Mouse (Mus musculus) adrenal gland, postnatal 25 days (tissue): ENCODE measurements around the gene Prkaca. TPM values are rescaled to one million over a fixed set of nuclear protein-coding genes. Genes with fewer than 3 reads are reported as not detected.

Experiments
- DNase-seq: peaks from one replicate; pipeline ENCODE4 v3.0.0; 2021; ENCODE audit warnings: mixed read lengths
- long read RNA-seq: library from polyadenylated mRNA; stranded (forward); transcript quantifications from one replicate; pipeline ENCODE4 v2.0.0, GENCODE M21; 2021
- total RNA-seq: library from RNA; stranded (reverse); gene quantifications from 2 replicates; pipeline ENCODE4 v1.2.3, GENCODE M21; 2021

Gene Prkaca
- 284 and 302 TPM in 2 replicates for total RNA-seq
- long read RNA-seq, transcript Prkaca-201 (10 exons, 2,276 nt): major isoform, 313 of 334 reads
- long read RNA-seq, partial matches to known transcripts: 14 of 334 reads
- long read RNA-seq, other reads (novel, unspliced or antisense): 6 of 334 reads

DNA sequence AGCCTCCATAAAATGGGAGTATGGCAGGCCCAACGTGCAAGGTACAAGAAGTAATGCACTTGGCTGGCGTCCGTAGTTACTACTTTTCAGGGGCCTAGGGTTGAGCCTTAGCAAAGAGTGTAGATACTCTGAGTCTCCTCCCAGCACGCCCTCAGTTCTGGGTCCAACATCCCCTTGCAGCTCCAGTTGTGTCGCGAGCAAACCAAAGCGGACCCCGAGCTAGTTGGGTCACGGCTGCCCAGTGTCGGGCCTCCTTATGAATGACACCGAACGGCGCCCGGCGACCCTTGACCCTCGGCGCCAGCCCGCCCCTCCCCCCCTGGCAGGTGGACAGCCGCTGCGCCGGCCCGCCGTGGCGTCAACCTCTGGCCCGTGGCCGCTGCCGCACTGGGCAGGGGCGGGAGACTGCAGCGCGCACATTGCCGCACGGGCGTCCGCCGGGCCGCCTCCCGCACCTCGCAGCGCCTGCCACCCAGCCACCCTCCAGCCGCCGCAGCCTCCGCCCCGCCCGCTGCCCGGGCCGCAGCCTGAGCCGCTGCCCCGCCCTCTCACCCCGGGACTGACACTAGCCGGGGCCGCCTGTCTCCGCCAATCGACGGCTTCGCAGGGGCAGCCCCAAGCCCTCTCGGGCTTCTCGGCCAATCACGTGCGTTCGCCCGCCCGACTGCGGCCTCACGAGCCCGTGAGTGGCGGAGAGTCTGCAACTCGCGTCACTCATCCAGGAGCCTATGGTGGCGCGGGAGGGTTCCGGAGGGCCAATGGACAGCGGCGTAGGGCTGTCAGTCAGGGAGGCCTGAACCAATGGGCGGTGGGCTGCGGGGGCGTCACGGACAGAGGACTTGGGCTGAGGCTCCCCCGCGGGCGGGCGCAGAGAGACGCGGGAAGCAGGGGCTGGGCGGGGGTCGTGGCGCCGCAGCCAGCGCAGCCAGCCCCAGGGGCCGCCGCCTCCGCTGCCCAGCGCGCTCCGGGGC, at the start of gene Prkaca:
Gene Prkaca, plus strand, starts transcription at position 844 of the 971 bp plus-strand sequence.
- peak; percentile 99 for DNase-seq

DNA sequence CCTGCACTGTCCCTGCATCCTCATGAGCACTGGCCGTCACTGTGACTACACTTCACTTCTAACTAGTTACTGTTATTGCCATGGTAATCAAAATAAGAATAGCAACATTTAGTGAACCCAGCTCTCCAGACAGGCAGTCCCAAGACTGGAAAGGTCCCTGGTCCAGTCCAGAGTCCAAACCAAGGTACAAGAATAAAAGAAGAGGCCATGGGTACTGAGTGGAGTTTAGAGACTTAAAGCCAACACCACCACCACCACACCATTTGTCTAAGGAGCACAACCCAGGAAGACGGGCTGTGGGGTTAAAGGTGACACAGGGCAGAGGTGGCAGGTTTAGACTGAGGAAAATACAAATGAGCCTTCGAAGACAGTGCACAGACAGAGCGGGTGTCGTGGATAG, 48.2 kb upstream of the Prkaca start:
- DNase-seq: no peak

DNA sequence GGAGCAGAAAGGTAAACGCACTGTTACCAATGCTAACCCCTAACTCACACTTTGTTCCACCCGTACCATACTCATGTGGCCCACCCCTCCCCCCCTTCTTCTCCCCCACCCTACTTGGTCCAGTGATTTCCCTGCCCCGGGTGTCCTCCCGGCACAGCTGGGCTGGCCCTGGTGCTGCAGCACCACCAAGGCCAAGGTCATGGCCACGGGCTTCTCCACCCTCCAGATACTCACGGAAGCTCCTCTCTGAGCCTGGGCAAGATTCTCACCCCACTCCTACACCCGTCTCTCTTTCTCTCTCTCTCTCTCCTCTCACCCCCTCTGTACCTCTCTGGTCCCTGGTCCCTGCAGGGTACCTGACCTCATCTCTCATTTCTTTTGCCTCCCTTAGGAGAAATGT, 46.5 kb upstream of the Prkaca start:
- DNase-seq: peak; percentile 73

DNA sequence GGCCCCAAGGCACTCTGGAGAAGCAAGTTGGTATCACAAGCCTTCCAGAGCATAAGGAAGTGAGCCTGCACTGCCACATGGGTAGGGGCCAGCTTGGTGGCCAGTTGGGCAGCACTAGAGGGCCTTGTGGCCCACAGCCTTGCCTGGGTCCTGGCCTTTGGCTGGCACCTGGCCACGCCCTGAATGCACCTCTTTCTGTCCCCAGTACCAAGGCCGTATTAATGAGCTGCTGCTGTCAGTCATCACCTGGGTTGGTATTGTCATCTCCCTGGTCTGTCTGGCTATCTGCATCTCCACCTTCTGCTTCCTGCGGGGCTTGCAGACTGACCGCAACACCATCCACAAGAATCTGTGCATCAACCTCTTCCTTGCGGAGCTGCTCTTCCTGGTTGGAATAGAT, 38.6 kb upstream of the Prkaca start:
- no peak for DNase-seq

DNA sequence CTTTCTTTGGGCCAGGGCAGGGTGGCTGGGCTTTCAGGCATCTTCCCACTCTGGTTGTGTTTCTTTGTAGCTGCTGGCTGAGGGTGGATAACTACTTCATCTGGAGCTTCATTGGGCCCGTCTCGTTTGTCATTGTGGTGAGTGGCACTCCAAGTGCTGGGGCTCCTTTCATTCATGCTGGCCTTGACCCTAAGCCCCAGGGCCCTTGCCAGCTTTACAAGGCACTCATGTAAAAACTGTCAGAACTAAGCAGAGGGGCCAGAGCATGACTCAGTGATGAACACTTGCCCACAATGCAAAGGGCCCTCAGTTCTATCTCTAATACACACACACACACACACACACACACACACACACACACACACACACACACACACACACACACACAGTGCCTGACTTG, 37.8 kb upstream of the Prkaca start:
- peak; percentile 38 for DNase-seq

DNA sequence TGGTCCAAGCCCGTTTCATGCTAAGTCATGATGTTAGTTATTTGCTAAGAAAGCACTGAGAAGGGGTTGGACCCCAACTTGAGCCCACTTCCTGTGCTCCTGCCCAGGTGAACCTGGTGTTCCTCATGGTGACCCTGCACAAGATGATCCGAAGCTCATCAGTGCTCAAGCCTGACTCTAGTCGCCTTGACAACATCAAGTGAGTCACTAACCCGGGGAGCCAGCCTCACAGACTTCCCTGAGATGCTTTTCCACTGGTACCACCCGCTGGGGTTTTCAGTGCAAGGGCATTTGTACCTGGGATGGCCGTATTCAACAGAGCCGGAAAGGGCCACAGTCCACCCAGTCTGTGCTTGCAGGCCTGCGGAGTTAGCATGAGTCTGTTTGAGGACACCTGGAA, 37.4 kb upstream of the Prkaca start:
- DNase-seq: no peak

DNA sequence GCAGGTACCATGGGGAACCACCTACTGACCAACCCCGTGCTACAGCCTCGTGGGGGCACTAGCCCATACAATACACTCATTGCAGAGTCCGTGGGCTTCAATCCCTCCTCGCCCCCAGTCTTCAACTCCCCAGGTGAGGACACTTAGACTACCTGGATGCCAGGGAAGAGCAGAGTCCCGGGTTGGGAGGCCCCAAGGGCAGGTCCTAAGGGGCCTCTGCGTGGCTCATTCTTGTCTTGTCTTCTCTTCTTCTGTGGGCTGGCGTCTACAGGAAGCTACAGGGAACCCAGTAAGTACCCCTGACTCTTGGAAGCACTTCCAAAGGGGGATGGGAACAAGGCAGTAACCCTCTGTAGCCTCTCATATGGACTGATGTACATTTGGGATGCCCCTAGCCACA, 35.1 kb upstream of the Prkaca start:
- no peak for DNase-seq

DNA sequence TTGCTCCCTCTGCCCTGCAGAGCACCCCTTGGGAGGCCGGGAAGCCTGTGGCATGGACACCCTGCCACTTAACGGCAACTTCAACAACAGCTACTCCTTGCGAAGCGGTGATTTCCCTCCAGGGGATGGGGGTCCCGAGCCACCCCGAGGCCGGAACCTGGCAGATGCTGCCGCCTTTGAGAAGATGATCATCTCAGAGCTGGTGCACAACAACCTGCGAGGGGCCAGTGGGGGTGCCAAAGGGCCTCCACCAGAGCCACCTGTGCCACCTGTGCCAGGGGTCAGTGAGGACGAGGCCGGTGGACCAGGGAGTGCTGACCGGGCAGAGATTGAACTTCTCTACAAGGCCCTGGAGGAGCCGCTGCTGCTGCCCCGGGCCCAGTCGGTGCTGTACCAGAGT, 34.5 kb upstream of the Prkaca start:
- no peak for DNase-seq

DNA sequence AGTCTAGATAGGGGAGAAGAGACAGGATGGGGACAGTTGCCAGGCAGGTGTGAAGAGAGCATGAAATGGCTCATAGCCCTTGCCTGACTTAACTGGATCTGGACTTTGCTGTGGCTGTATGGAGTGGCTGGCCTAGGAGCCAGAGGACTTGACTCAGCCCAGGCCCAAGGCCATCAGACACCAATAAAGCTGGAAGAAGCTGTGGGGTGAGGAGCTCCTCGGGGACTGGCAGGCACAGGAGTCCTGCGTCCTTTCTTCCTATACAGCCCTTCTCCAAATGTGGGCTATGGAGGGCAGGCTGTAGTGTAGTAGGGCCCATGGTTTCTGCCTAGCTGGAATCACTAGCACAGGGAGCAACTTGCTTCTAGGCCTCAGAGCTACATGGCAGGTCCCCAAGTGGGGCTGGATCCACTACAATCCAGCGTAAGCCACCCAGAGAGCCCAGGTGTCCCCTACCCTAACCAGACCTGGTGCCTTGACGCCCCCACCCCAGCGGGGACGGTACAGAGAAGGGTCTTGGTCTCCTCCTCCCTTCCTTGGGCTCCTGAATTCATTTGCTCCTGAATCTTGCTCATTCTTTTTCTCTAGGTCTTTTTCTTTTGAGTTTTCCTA, 31.6 kb upstream of the Prkaca start:
- peak; percentile 49 for DNase-seq

DNA sequence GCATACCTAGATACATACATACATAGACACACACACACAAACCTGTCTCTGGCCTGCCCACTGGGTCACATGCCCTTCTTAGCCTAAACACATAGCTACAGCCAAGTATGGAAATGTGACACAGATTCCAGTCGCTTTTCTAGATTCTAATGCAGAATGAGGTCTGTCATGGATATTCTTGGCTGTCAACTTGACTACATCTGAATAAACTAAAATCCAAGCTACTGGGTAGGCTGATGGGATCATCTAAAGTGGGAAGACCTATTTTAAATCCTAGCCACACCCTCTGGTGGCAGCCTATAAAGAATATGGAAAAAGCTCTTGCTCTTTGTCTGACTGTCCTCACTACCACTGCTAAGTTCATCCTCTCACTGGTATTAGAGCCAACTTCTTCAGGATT, 30.3 kb upstream of the Prkaca start:
- DNase-seq: no peak

DNA sequence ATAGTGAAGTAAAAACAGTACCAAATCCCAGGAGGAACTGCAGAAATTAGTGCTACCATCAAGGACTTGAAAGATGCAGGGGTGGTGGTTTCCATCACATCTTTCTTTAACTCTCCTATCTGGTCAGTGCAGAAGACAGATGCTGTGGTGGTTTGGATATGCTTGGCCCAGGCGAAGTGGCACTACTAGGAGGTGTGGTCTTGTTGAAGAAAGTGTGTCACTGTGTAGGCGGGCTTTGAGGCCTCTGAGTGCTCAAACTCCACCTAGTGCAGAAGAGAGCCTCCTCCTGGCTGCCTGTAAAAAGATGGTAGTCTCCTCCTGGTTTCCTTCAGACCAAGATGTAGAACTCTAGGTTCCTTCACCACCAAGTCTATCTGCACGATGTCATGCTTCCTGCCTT, 27.3 kb upstream of the Prkaca start:
- DNase-seq: no peak

DNA sequence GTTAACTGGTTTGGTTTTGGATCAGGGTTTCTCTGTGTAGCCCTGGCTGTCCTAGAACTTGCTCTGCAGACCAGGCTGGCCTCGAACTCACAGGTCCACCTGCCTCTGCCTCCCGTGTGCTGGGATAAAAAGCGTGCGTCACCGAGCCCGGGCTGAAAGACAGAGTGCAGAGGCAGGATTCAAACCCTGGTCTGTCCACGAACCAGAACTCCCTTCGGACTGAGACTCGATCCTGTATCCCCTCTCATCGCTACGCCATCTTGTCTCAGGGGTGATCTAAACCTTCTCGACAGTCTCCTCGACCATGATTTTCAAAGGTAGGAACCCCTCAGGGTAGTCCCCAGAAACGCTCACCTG, 18.1 kb upstream of the Prkaca start:
- no peak for DNase-seq

DNA sequence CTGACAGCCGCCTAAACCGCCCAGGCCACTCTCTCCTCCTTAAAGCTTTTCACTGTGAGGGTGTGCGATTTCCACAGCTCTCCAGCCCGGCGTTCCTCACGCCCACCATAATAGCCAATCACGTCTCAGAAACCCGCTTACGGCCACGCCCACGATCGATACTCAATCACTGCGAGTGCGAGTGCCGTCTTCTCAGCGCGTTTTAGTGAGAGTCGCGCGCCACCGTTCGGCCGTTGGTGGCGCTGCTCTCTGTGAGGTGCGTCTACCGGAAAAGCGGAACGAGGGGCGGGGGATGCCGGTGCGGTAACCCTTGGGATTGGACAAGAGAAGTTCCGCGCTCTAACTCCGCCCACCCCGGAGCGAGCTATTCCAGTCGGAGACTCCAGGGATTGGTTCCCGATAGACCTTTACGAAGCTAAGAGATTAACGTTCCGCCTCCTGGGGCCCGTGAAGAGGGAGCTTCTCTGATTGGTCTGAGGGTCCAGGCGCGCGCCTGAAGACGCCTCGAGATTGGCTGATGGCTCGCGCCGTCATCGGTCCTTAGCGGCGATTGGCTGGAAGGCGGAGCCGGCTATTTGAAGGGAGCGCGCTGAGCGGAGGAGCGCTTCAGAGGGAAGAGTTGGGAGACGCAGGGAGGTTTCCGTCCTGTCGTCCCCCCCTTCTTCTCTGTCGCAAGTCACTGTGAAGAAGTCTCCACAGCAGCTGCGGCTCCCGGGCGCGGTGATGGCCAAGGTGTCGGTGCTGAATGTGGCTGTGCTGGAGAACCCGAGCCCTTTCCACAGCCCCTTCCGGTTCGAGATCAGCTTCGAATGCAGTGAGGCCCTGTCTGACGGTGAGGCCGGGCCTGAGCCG, 17.5 kb upstream of the Prkaca start, which contains the start of the genes Gm10644 and Asf1b:
Gene Gm10644, minus strand, starts transcription at position 100 of the 852 bp plus-strand sequence.
Gene Asf1b, plus strand, starts transcription at position 402 of the 852 bp plus-strand sequence.
- DNase-seq: peak; percentile 97

DNA sequence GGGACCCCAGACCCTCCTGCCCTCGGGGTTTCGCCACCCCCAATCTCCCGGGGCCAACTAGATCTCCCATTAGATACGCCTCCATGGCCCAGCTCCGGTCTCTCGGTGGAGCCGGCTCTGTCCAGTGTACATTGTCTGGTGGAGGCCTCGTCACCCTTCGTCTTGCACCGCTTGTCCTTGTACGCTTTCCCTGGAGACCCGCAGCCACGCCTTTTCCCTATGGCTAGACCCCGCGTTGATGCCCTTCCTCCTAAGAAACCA, 16.9 kb upstream of the Prkaca start:
- DNase-seq: no peak

DNA sequence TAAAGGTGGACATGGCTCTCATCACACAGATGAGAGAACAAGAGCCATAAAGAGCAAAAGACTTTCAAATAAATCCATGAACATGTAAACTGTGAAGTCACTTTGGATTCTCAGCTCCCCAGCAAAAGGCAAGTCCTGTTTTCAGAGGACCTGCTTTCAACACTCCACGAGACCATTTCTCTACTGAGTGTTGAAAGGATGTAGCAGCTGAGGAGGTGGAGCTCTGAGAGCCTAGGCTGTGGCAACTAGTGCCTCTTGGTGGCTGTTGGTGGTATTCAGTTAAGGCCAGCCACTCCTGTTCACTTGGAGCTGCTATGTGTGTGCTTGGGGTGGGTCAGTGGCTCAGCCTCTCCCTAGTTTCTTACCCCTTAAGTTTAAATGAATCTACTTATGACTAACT, 16.0 kb upstream of the Prkaca start:
- DNase-seq: no peak

DNA sequence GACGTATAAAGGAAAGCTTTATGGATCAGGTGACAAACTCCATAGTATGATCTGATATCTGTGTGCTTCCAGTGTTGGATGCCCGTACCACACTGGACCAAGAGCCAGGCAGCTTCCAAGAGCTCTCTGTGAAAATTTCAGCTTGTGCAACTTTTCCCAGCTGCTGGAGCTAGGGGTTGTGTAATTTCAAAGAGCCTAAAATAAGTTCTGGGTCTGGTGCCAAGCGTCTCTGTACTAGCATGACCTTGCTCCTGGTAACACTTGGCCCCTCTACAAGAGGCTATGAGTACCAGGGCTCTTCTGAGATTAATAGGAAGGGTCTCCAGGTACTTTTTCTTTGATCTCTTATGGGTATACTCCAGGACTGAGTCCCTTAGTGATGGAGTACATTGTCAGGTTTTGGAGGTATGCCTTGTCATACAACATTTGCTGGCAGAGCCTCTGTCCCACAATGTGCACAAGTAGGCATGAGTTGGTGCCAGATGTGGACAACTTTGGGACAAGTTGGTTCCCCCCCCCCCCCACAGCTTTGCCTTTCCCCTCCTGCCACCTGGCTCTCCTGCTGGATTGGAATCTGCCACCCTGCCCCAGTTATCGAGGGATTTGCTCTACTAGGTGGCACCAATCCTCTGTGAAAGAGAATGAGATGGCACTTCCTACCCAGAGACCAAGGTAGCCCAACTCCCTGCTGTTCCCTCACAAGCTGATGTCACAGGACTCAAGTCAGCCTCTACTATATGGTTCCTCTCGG, 8.6 kb upstream of the Prkaca start:
- no peak for DNase-seq

DNA sequence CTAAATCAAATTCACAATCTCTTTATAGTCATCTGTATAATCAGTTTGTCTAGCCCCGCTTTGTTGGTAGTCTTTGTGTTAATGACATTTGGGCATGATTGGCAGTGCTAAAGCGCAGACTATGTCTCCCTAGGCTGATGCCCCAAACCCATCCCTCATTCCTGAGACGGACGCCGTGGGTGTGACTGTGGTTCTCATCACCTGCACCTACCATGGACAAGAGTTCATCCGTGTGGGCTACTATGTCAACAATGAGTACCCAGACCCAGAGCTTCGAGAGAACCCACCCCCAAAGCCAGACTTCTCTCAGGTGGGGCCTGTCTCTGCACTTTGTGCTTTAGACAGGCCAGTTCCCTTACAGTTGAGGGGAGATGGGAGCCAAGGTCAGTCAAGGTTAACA, 5.1 kb upstream of the Prkaca start:
- no peak for DNase-seq

DNA sequence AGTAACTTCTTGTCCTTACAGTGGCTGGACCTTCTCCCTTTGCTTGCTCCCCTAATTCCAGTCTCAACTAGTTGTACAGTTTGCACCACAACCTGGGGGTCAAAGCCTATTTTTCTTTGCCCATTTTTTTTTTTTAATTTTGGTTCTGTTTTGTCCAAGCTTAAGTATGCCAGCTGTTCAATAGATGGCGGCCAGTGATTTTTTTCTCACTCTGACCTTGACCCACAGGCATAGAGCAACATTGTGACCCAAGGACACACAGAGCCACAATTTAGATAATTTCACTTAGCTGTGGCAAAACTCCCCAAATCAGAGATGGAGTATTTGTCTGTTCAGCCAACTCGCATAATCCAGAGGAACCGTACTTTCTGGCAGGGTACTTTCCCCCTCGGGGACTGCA, 1.7 kb upstream of the Prkaca start:
- no peak for DNase-seq

DNA sequence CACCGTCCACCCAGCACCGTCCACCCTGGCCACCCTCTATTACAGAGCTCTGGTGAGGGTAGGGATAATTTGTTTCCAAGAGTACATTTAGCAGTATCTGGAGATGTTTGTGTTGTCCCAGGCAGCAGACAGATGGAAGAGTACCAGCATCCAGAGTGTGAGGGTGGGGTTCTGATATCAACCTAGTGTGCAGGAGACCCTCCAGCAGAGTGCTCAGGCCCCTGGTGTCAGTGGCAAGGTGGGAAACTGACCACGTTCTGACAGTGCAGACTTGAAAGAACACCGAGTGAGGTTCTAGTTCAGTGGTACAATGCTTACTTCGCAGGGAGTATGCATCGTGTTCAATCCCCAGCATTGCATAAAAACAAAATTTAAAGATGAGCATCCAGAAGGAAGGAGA, 1.1 kb upstream of the Prkaca start:
- DNase-seq: no peak

DNA sequence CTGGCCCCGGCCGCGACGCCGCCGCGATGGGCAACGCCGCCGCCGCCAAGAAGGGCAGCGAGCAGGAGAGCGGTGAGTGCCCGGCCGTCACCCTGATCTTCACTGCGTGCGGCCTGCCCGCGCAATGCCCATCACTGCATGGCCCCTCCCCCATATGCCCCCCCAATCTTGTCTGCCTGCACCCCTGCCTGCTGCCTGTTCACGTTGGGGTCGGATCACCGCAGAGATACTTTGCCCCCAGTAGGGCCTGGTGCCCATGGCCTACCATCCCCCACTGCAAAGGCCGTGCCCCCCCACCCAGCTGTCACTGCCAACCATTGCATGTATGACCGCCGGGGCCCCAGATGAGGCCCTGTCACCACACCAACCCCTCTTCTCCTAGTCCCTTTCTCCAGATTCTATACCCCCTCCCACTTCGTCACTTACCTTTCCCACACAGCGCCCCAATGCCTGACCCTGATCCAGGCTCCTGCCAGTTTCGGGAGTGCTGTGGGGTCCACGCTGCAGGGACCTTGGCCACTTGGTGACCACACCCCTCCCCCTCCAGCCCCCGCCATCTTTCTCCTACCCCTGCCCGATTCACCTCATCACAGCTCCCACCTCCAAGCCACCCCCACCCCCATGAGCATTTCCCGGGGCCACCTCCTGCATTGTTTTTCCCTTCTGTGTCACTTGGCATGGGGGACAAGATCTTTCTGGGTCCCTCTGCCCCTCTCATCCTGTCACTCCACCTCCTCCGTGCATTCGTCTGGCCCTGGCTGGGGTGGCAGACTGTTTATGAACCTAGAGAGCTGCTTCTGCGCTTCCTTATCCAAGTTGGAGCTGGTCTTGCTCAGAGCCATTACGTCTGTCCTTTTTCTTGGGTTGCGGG, 603 bp downstream of the Prkaca start:
- peak; percentile 24 for DNase-seq

DNA sequence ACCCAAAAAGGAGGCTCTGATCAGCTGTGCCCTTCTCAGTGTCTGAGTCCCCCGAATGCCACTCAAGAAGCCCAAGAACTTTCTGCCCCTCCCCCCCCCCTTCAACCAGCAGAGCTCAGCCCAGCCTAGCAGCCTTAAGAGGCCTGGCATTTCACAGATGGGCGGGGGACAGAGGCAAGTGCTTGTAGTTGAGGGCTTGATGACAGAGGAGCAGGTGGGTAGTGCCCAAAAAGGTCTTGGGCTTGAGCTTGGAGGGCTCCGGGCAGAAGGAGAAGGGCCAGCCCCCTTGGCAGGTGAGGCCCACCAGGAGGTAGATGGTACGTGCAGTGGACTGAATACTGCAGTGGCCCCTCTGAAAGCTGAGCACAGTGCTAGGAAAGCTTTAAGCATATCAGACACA, 1.7 kb downstream of the Prkaca start:
- DNase-seq: no peak
